Mouse (Mus musculus) B cell, adult 62 days (primary cell): ENCODE data around the gene Il9. TPM values are rescaled to one million over a fixed set of nuclear protein-coding genes. Genes with fewer than 3 reads are reported as not detected.

Experiments used
- total RNA-seq: library from RNA; stranded (reverse); gene quantifications from 4 replicates; pipeline ENCODE4 v1.2.4, GENCODE M21; 2023

The Il9 gene
- not detected in 4 replicates for total RNA-seq

GRCm38 (mm10) chr13:56482146-56482545 lies at the start of gene Il9:
Gene Il9, minus strand, starts transcription at chr13:56482246.

GRCm38 (mm10) chr13:56522081-56522820 lies 40.2 kb upstream of the Il9 start, which contains the start of gene Fbxl21:
Gene Fbxl21, plus strand, starts transcription at chr13:56522472.

GRCm38 (mm10) chr13:56438211-56439075 lies 43.6 kb downstream of the Il9 start, which contains the start of gene Slc25a48:
Gene Slc25a48, plus strand, starts transcription at chr13:56438355.

Other genes with a start within 250 kb of the Il9 start
- gene Neurog1, start 230.1 kb downstream of the Il9 start, total RNA-seq = not detected in 4 replicates
- gene Cxcl14, start 185.7 kb downstream of the Il9 start, total RNA-seq = not detected in 4 replicates
- not detected in 4 replicates for gene Gm3045, start 55.7 kb downstream of the Il9 start, total RNA-seq
- gene Slc25a48, start 43.9 kb downstream of the Il9 start, total RNA-seq = not detected in 4 replicates
- 1.3 to 2.6 TPM (median 1.9 TPM) in 4 replicates for gene Fbxl21, start 40.2 kb upstream of the Il9 start, total RNA-seq
- not detected in 4 replicates for gene Lect2, start 66.3 kb upstream of the Il9 start, total RNA-seq
- gene Tgfbi, start 127.3 kb upstream of the Il9 start, total RNA-seq = 4.0 to 4.2 TPM (median 4.1 TPM) in 4 replicates
- 42.9 to 48.5 TPM (median 46.4 TPM) in 4 replicates for gene Smad5, start 220.8 kb upstream of the Il9 start, total RNA-seq